Mouse (Mus musculus) forebrain, embryonic 13.5 days (tissue): ENCODE data around the gene A4galt. TPM values are rescaled to one million over a fixed set of nuclear protein-coding genes. Genes with fewer than 3 reads are reported as not detected.
"Not testable (repeated sequence)": the region's sequence is repeated elsewhere in the genome, so short reads cannot be mapped to it uniquely, and the experiment has no call there.

Experiments used
- ATAC-seq: fragments of 200-750 bp; cut with Nextera tagmentation; 2 replicates; pipeline ENCODE4 v1.8.0; 2017
- H3K27ac ChIP-seq: fragments of 300-500 bp; sonication (generic); 2 replicates; pipeline ENCODE4 v1.5.1; 2015; ENCODE audit warnings: inconsistent platforms, mild to moderate bottlenecking, moderate library complexity
- H3K27me3 ChIP-seq: fragments of 300-500 bp; sonication (generic); 2 replicates; pipeline ENCODE4 v1.6.1; 2015; ENCODE audit warnings: mild to moderate bottlenecking, inconsistent platforms
- H3K36me3 ChIP-seq: fragments of 300-500 bp; sonication (generic); 2 replicates; pipeline ENCODE4 v1.6.1; 2015; ENCODE audit warnings: mild to moderate bottlenecking, inconsistent platforms; ENCODE audit not compliant: poor library complexity, severe bottlenecking
- H3K4me1 ChIP-seq: fragments of 300-500 bp; sonication (generic); 2 replicates; pipeline ENCODE4 v1.6.1; 2015; ENCODE audit warnings: inconsistent platforms
- H3K4me2 ChIP-seq: fragments of 300-500 bp; sonication (generic); 2 replicates; pipeline ENCODE4 v1.6.1; 2015; ENCODE audit warnings: inconsistent platforms, mild to moderate bottlenecking, moderate library complexity
- H3K4me3 ChIP-seq: fragments of 300-500 bp; sonication (generic); 2 replicates; pipeline ENCODE4 v1.5.1; 2015; ENCODE audit warnings: mild to moderate bottlenecking, inconsistent platforms
- H3K9ac ChIP-seq: fragments of 300-500 bp; sonication (generic); 2 replicates; pipeline ENCODE4 v1.6.1; 2015; ENCODE audit warnings: mild to moderate bottlenecking, inconsistent platforms
- H3K9me3 ChIP-seq: fragments of 300-500 bp; sonication (generic); replicated peaks from 2 replicates; pipeline ENCODE4 v1.6.1; 2016; ENCODE audit warnings: inconsistent platforms
- WGBS: fragments of 180-500 bp; shearing (Covaris S2); methylation state at CpG from one replicate; pipeline ENCODE4 v1.1.7; 2015; 5-methylcytosine and 5-hydroxymethylcytosine counted together
- polyA plus RNA-seq: library from polyadenylated mRNA; unstranded; fragments of >200 nt; fragmentation: Nextera tagmentation; extraction: Ambion mirVana; gene quantifications from 2 replicates; pipeline ENCODE4 v1.2.1, GENCODE M21; 2015

A4galt gene
- polyA plus RNA-seq, 1 experiment from 2014 or later, result 1.5 TPM

- no peak overlapping the region for H3K9ac ChIP-seq
- no peak overlapping the region for H3K4me2 ChIP-seq
- peaks cover 6% of the 10 kb centered on the region; the same call in 1 of the 2 replicates for H3K4me1 ChIP-seq
- no peak for ATAC-seq
- H3K27ac ChIP-seq, result no peak overlapping the region
- H3K36me3 ChIP-seq, result no peaks in the 10 kb centered on the region
- 0 out of 2 replicates have a peak, but pooled peaks cover 4% of the 10 kb centered on the region for H3K9me3 ChIP-seq
- WGBS, result 80% methylated on average over 2 of the region's 2 CpGs
- no peaks in the 10 kb centered on the region for H3K27me3 ChIP-seq
- H3K4me3 ChIP-seq, result no peak overlapping the region
These were observed 39.3 kb upstream of the A4galt start for GRCm38 (mm10) chr15:83290899-83291298.

GRCm38 (mm10) chr15:83284828-83285227 is 33.3 kb upstream of the A4galt start:
- no peaks in the 10 kb centered on the region for H3K4me1 ChIP-seq
- H3K27ac ChIP-seq, result no peak overlapping the region
- H3K27me3 ChIP-seq, result no peaks in the 10 kb centered on the region
- ATAC-seq, result no peak
- H3K4me2 ChIP-seq, result no peak overlapping the region
- no peak overlapping the region for H3K4me3 ChIP-seq
- H3K9me3 ChIP-seq, result 0 out of 2 replicates have a peak, but pooled peaks cover 4% of the 10 kb centered on the region
- 79% methylated on average over 8 of the region's 8 CpGs for WGBS
- no peak overlapping the region for H3K9ac ChIP-seq
- H3K36me3 ChIP-seq, result no peaks in the 10 kb centered on the region

GRCm38 (mm10) chr15:83282397-83282796 is 30.8 kb upstream of the A4galt start:
- Histone ChIP-seq H3K9ac (no peak overlapping the region), H3K4me1 (no peaks in the 10 kb centered on the region), H3K27ac (no peak overlapping the region), H3K27me3 (no peaks in the 10 kb centered on the region), H3K4me2 (no peak overlapping the region), H3K9me3 (0 out of 2 replicates have a peak, but pooled peaks cover 4% of the 10 kb centered on the region), H3K4me3 (no peak overlapping the region), H3K36me3 (no peaks in the 10 kb centered on the region)
- 64% methylated on average over 5 of the region's 5 CpGs for WGBS
- no peak for ATAC-seq

GRCm38 (mm10) chr15:83281303-83281702 is 29.7 kb upstream of the A4galt start:
- 83% methylated on average over 11 of the region's 11 CpGs for WGBS
- ATAC-seq, result no peak
- no peaks in the 10 kb centered on the region for H3K4me1 ChIP-seq
- no peak overlapping the region for H3K9ac ChIP-seq
- no peaks in the 10 kb centered on the region for H3K27me3 ChIP-seq
- H3K36me3 ChIP-seq, result no peaks in the 10 kb centered on the region
- no peak overlapping the region for H3K4me2 ChIP-seq
- no peak overlapping the region for H3K27ac ChIP-seq
- no peaks in the 10 kb centered on the region for H3K9me3 ChIP-seq
- H3K4me3 ChIP-seq, result no peak overlapping the region

GRCm38 (mm10) chr15:83278579-83278978 is 27.0 kb upstream of the A4galt start:
- Histone ChIP-seq H3K27ac (no peak overlapping the region), H3K27me3 (no peaks in the 10 kb centered on the region), H3K4me3 (no peak overlapping the region), H3K36me3 (no peaks in the 10 kb centered on the region), H3K4me1 (no peaks in the 10 kb centered on the region), H3K9me3 (no peaks in the 10 kb centered on the region), H3K4me2 (no peak overlapping the region), H3K9ac (no peak overlapping the region)
- WGBS, result 80% methylated on average over 5 of the region's 5 CpGs
- ATAC-seq, result no peak

- no peak overlapping the region for H3K4me3 ChIP-seq
- no peak overlapping the region for H3K4me2 ChIP-seq
- no peaks in the 10 kb centered on the region for H3K27me3 ChIP-seq
- WGBS, result 86% methylated on average over 4 of the region's 4 CpGs
- no peaks in the 10 kb centered on the region for H3K4me1 ChIP-seq
- H3K9me3 ChIP-seq, result no peaks in the 10 kb centered on the region
- H3K9ac ChIP-seq, result no peak overlapping the region
- no peak overlapping the region for H3K27ac ChIP-seq
- no peaks in the 10 kb centered on the region for H3K36me3 ChIP-seq
- ATAC-seq, result no peak
These were observed 25.9 kb upstream of the A4galt start for GRCm38 (mm10) chr15:83277451-83277850.

- not testable (repeated sequence) for H3K4me3 ChIP-seq, ATAC-seq, H3K36me3 ChIP-seq, H3K27ac ChIP-seq, H3K9me3 ChIP-seq, H3K4me1 ChIP-seq, H3K27me3 ChIP-seq, H3K4me2 ChIP-seq, H3K9ac ChIP-seq
These were observed 22.7 kb upstream of the A4galt start for GRCm38 (mm10) chr15:83274237-83274636.

- ATAC-seq, result no peak
- H3K36me3 ChIP-seq, result no peaks in the 10 kb centered on the region
- H3K9ac ChIP-seq, result no peak overlapping the region
- no peak overlapping the region for H3K4me3 ChIP-seq
- H3K9me3 ChIP-seq, result no peaks in the 10 kb centered on the region
- H3K4me1 ChIP-seq, result no peaks in the 10 kb centered on the region
- no peaks in the 10 kb centered on the region for H3K27me3 ChIP-seq
- no peak overlapping the region for H3K4me2 ChIP-seq
- WGBS, result 92% methylated on average over 2 of the region's 2 CpGs
- no peak overlapping the region for H3K27ac ChIP-seq
These were observed 21.4 kb upstream of the A4galt start for GRCm38 (mm10) chr15:83273017-83273416.

GRCm38 (mm10) chr15:83271221-83271620 is 19.6 kb upstream of the A4galt start:
- H3K36me3 ChIP-seq, H3K27me3 ChIP-seq, H3K9ac ChIP-seq, H3K4me3 ChIP-seq, H3K4me1 ChIP-seq, H3K9me3 ChIP-seq, ATAC-seq, H3K4me2 ChIP-seq, H3K27ac ChIP-seq: not testable (repeated sequence)
- WGBS, result 32% methylated on average over 9 of the region's 9 CpGs

GRCm38 (mm10) chr15:83269985-83270384 is 18.4 kb upstream of the A4galt start:
- H3K27ac ChIP-seq, H3K4me2 ChIP-seq, H3K4me3 ChIP-seq, H3K9me3 ChIP-seq, H3K9ac ChIP-seq, H3K27me3 ChIP-seq, H3K36me3 ChIP-seq, ATAC-seq, H3K4me1 ChIP-seq: not testable (repeated sequence)
- 96% methylated on average over 6 of the region's 6 CpGs for WGBS

GRCm38 (mm10) chr15:83268428-83268827 is 16.9 kb upstream of the A4galt start:
- H3K36me3 ChIP-seq, H3K9ac ChIP-seq, H3K9me3 ChIP-seq, H3K4me2 ChIP-seq, H3K4me1 ChIP-seq, H3K27ac ChIP-seq, ATAC-seq, H3K4me3 ChIP-seq, H3K27me3 ChIP-seq: not testable (repeated sequence)
- 76% methylated on average over 7 of the region's 7 CpGs for WGBS

GRCm38 (mm10) chr15:83265269-83265668 is 13.7 kb upstream of the A4galt start:
- Histone ChIP-seq H3K9ac (no peak overlapping the region), H3K4me2 (no peak overlapping the region), H3K27me3 (no peaks in the 10 kb centered on the region), H3K36me3 (no peaks in the 10 kb centered on the region), H3K9me3 (no peaks in the 10 kb centered on the region), H3K4me3 (no peak overlapping the region), H3K27ac (no peak overlapping the region), H3K4me1 (no peaks in the 10 kb centered on the region)
- WGBS, result 39% methylated on average over 1 of the region's 1 CpGs
- ATAC-seq, result no peak

GRCm38 (mm10) chr15:83263405-83263804 is 11.8 kb upstream of the A4galt start:
- WGBS, result 81% methylated on average over 5 of the region's 5 CpGs
- Histone ChIP-seq H3K9ac (no peak overlapping the region), H3K9me3 (no peaks in the 10 kb centered on the region), H3K27me3 (no peaks in the 10 kb centered on the region), H3K27ac (no peak overlapping the region), H3K36me3 (no peaks in the 10 kb centered on the region), H3K4me3 (no peak overlapping the region), H3K4me1 (no peaks in the 10 kb centered on the region), H3K4me2 (no peak overlapping the region)
- ATAC-seq, result no peak
